Mouse (Mus musculus) stomach, postnatal 0 days (tissue): Measurements from ENCODE around the gene Hoxb3.

ENCODE experiments used
- CTCF ChIP-seq: IDR thresholded peaks from 2 replicates; pipeline ENCODE4 v1.5.1; 2016; ENCODE audit warnings: antibody characterized with exemption, low read depth, mild to moderate bottlenecking, moderate library complexity
- EP300 ChIP-seq: optimal IDR thresholded peaks from 2 replicates; pipeline ENCODE3; 2016; ENCODE audit warnings: antibody characterized with exemption

- TF ChIP-seq CTCF = no peak
- TF ChIP-seq EP300 = no peak
Observed at GRCm38 (mm10) chr11:96324965-96325364, 1.8 kb downstream of the Hoxb3 start.
